Mouse (Mus musculus): ENCODE measurements around the gene Dnajb12.

DNA sequence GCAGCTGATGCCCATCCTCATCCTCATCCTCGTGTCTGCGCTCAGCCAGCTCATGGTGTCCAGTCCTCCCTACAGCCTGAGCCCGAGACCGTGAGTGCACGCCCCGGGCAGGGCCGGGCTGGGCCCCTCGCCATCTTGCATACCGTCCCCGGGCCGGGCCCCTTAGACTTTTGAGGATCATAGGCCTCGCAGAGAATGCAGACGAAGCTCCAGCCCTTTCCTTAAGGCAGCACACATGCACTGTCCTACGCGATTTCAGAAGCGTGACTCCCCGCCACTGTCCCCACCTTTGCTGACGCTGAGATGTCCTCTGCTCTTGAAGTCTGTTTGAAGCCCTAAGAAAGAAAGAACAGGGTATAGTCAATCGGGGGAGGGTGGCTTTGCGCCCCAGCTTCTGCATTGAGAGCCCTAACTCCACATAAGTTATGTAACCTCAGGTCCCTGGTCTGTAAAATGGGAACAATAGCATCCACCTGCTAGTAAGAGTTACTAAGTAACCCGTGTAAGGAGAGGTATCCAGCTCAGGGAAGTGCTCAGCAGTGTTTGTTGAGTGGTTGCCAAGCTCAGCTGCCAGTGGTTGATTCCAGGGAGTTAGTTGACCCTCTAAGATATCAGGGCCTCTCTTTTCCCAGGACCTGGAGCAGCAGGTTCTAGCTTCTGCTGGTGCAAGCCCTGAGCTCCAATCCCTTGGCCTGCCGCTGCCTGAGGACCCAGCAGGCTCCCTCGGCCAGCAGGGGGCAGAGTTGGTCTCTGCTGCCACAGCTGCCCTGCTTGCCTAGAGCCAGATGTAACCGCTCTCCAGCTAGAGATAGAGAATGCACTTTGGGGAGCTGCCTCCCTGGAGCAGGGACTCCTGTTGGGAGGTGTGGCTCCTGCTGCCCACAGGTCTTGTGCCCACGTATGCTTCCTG lies 15.2 kb downstream of the Dnajb12 start:
- peak; percentile 87 for TF ChIP-seq CTCF (IDR thresholded peaks at IDR 0.05; ENCODE audit: extremely low read depth, insufficient read length, insufficient replicate concordance, low read depth, low read length)
- TF ChIP-seq POLR2A (IDR thresholded peaks at IDR 0.05; ENCODE audit: low read depth, low read length): no peak
